Mouse (Mus musculus) intestine, embryonic 16.5 days (tissue): ENCODE results near the gene Zic5. TPM values are rescaled to one million over a fixed set of nuclear protein-coding genes. Genes with fewer than 3 reads are reported as not detected.
"Not testable (repeated sequence)": the region's sequence is repeated elsewhere in the genome, so short reads cannot be mapped to it uniquely, and the experiment has no call there.

Experiments
- ATAC-seq: fragments of 200-750 bp; cut with Nextera tagmentation; 2 replicates; pipeline ENCODE4 v1.8.0; 2017; ENCODE audit warnings: moderate TSS enrichment, moderate library complexity
- H3K27ac ChIP-seq: fragments of 300-500 bp; sonication (generic); 2 replicates; pipeline ENCODE4 v1.5.1; 2014; ENCODE audit warnings: mild to moderate bottlenecking, low read length
- H3K27me3 ChIP-seq: fragments of 300-500 bp; sonication (generic); replicated peaks from 2 replicates; pipeline ENCODE4 v1.6.1; 2014; ENCODE audit warnings: low read length, control low read depth, mixed read lengths; ENCODE audit not compliant: control insufficient read depth, insufficient read depth
- H3K36me3 ChIP-seq: fragments of 300-500 bp; sonication (generic); 2 replicates; pipeline ENCODE4 v1.6.1; 2014; ENCODE audit warnings: low read length, control low read depth; ENCODE audit not compliant: control insufficient read depth, insufficient read depth
- H3K4me1 ChIP-seq: fragments of 300-500 bp; sonication (generic); 2 replicates; pipeline ENCODE4 v1.6.1; 2014; ENCODE audit warnings: low read length, control low read depth, mixed read lengths; ENCODE audit not compliant: control insufficient read depth, insufficient read depth
- H3K4me2 ChIP-seq: fragments of 300-500 bp; sonication (generic); 2 replicates; pipeline ENCODE4 v1.6.1; 2014; ENCODE audit warnings: low read depth, low read length, control low read depth
- H3K4me3 ChIP-seq: fragments of 300-500 bp; sonication (generic); 2 replicates; pipeline ENCODE4 v1.5.1; 2014; ENCODE audit warnings: mild to moderate bottlenecking, low read length
- H3K9ac ChIP-seq: fragments of 300-500 bp; sonication (generic); 2 replicates; pipeline ENCODE4 v1.6.1; 2014; ENCODE audit warnings: low read depth, low read length
- H3K9me3 ChIP-seq: fragments of 300-500 bp; sonication (generic); 2 replicates; pipeline ENCODE4 v1.6.1; 2016; ENCODE audit warnings: low read length, control low read depth; ENCODE audit not compliant: control insufficient read depth
- WGBS: fragments of 180-500 bp; shearing (Covaris S2); extraction: QIAGEN DNeasy Blood & Tissue Kit; methylation state at CpG from one replicate; pipeline ENCODE4 v1.1.7; 2014; 5-methylcytosine and 5-hydroxymethylcytosine counted together
- polyA plus RNA-seq: library from polyadenylated mRNA; unstranded; fragments of >200 nt; fragmentation: Nextera tagmentation; extraction: Ambion mirVana; gene quantifications from 2 replicates; pipeline ENCODE4 v1.2.1, GENCODE M21; 2015

Gene Zic5
- polyA plus RNA-seq, 1 experiment from 2014 or later, result not detected

DNA sequence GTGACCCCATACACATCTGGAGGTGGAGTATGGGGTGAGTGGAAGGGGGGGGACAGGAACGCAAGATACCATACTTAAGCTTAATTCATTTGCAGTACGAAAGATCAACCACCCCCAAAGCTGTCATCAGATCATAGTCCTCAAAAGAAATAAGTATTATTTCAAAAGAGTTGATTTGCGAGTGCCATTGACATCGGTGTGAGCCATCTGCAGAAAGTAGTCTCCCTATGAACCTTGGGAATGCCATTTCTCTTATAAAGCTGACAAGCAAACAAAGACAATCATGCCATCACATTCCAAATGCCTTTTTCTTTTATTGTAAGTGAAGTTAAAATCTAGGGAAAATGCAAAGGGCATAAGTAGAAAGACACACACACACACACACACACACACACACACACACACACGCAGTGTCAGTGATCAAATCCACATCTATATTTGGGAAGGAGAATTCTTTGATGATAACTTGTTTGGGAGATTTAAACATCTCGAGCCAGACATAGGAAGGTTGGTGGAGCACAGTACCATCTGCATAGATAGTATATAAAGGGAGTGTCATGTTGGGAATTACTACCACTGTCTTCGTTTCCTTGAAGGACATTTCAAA, 1.4 kb upstream of the Zic5 start:
- Histone ChIP-seq H3K4me2 (no peak overlapping the region), H3K36me3 (no peaks in the 10 kb centered on the region), H3K9ac (no peak overlapping the region), H3K4me1 (peaks cover 17% of the 10 kb centered on the region), H3K27ac (no peak overlapping the region), H3K27me3 (peaks cover 86% of the 10 kb centered on the region), H3K9me3 (no peaks in the 10 kb centered on the region), H3K4me3 (no peak overlapping the region)
- no peak for ATAC-seq
- 58% methylated on average over 7 of the region's 7 CpGs for WGBS

DNA sequence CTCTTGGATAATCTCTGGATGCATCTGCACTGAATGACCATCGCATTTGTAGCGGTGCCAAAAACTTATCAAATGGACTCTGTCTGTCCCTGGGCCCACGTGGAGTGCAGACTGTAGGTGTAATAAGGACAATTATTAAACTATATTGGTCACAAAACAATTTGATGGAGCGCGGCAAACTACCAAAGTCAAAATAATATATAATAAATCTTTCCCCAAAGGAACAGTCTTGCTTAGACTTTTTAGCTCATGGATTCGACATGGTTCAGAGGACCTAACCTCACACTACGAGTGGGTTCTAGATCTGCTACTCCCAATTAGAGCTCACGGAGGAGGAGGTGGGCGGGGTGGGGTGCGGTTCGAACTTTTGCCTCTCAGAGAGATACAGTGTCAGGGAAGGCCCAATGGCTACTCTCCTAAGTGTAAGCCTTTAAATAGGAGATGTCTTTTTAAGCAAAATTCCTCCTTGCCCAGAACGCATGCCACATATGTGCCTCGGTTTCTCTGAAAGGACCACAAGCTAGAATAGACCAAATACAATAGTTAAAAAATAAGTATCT, 534 bp upstream of the Zic5 start:
- H3K4me1 ChIP-seq, result peaks cover 17% of the 10 kb centered on the region
- 22% methylated on average over 13 of the region's 13 CpGs for WGBS

DNA sequence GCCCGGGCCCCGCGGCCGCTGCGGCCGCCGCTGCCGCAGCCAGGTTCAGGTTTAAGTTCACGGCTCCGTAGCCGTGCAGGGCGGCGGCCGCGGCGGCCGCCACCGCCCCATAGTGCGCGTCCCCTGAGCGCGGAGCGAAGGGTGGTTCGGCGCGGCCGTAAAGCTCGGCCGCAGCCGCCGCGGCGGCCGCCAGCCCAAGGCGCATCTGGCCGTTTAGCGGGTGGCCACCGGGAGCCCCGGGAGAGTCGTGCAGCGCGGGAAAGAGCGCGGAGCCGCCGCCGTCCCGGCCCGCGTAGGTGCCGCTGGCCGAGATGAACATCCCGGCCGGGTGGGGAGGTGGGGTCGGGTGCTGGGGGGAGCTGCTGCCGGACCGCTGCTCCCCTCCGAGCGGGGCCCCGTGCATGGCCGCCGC, 1.1 kb downstream of the Zic5 start:
- H3K9ac ChIP-seq, result peak overlapping the region; percentile 19; the same call in 1 of the 2 replicates
- H3K4me1 ChIP-seq, result peaks cover 17% of the 10 kb centered on the region
- no peaks in the 10 kb centered on the region for H3K9me3 ChIP-seq
- no peaks in the 10 kb centered on the region for H3K36me3 ChIP-seq
- WGBS, result under 1% methylated on average over 46 of the region's 62 CpGs
- H3K4me3 ChIP-seq, result peak overlapping the region; percentile 55
- peak overlapping the region; percentile 94 for H3K4me2 ChIP-seq
- no peak overlapping the region for H3K27ac ChIP-seq
- ATAC-seq, result peak; percentile 55
- peaks cover 87% of the 10 kb centered on the region for H3K27me3 ChIP-seq

More for the DNA sequence above, 534 bp upstream of the Zic5 start:
- H3K4me2 ChIP-seq, result no peak overlapping the region
- H3K4me3 ChIP-seq, result no peak overlapping the region
- H3K27me3 ChIP-seq, result peaks cover 82% of the 10 kb centered on the region
- H3K9ac ChIP-seq, result no peak overlapping the region
- ATAC-seq, result no peak
- H3K36me3 ChIP-seq, result no peaks in the 10 kb centered on the region
- no peaks in the 10 kb centered on the region for H3K9me3 ChIP-seq
- H3K27ac ChIP-seq, result no peak overlapping the region

DNA sequence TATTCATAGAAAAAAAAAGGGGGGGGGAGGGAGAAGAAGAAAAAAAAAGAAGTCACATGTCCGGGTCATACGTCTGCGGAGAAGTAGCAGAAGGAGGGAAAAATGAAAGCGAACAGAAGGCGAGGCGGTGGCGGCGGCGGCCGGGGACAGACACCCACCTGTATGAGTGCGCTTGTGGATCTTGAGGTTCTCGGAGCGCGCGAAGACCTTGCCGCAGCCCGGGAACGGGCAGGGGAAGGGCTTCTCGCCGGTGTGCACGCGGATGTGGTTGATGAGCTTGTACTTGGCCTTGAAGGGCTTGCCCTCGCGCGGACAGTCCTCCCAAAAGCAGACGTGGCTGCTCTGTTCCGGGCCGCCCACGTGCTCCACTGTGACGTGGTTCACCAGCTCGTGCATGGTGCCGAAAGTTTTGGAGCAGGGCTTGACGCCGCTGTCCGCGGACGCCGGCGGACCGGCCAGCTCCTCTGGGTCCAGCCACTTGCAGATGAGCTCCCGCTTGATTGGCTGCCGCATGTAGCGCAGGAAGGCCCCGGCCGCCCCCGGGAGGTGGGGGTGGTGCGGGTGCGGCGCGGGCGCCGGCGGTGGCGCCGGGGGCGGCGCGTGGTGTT, 1.6 kb downstream of the Zic5 start:
- ATAC-seq, result peak; percentile 69
- H3K4me1 ChIP-seq, result peaks cover 17% of the 10 kb centered on the region
- H3K4me2 ChIP-seq, result peak overlapping the region; percentile 94
- H3K9me3 ChIP-seq, H3K27ac ChIP-seq, H3K36me3 ChIP-seq: not testable (repeated sequence)
- peaks cover 82% of the 10 kb centered on the region for H3K27me3 ChIP-seq
- H3K4me3 ChIP-seq, result peak overlapping the region; percentile 55
- 0 out of 2 replicates have a peak overlapping the region, but pooled peaks have one; percentile 19 for H3K9ac ChIP-seq
- WGBS, result under 1% methylated on average over 58 of the region's 58 CpGs

DNA sequence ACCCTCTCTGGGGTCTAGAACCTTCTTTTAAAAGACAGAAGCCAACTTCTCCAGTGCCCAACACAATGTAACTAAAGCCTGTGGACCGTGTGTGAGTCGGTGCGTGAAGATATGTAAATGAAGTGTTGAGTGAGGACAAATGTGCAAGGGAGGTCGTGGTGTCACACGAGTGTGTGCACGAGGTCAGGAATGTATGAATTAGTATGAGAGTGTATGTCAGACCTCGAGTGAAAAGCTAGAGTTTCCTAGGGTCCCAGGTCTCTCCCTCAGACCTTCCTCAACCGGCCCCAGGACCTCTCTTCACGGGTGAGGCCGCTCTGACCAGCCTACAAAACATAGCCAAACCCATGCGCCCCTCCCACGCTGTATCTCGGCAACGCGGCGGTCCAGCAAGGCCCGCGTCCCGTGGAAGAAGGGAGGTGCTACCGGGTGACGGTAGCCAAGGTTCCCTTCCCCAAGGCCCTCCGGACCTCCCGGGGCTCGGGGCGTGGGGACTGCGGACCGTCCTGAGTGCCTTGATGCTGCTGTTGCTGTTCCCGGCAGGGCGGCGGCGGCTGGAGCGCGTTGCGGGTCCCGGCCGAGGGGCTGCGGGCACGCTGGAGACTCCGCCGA, 2.3 kb downstream of the Zic5 start:
- Histone ChIP-seq H3K9me3 (no peaks in the 10 kb centered on the region), H3K27ac (no peak overlapping the region), H3K36me3 (no peaks in the 10 kb centered on the region), H3K4me1 (peaks cover 17% of the 10 kb centered on the region), H3K4me3 (peak overlapping the region; percentile 55), H3K9ac (no peak overlapping the region), H3K4me2 (peak overlapping the region; percentile 94), H3K27me3 (peaks cover 75% of the 10 kb centered on the region)
- WGBS, result 2% methylated on average over 40 of the region's 40 CpGs
- no peak for ATAC-seq

DNA sequence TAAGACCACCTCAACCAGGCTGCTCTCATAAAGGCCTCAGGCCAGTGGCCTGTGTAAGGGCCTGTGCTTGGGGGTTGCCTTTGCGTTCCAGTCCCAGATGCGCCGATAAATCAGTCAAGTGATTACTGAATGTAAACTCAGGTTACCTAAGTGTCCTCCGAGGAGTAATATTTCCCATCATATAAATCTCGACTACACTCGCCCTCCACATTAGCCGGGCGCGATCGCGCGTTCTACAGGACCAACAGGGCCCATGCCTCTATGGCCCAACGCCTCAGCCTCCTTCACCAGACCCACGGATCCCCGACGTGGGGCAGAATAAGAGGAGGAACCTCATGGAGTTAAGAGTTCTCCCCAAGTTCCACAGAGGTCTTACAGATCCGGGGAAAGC, 2.8 kb downstream of the Zic5 start:
- Histone ChIP-seq H3K9me3 (no peaks in the 10 kb centered on the region), H3K27me3 (peaks cover 70% of the 10 kb centered on the region), H3K4me1 (peaks cover 17% of the 10 kb centered on the region), H3K36me3 (no peaks in the 10 kb centered on the region), H3K9ac (no peak overlapping the region), H3K27ac (no peak overlapping the region), H3K4me3 (no peak overlapping the region), H3K4me2 (no peak overlapping the region)
- no peak for ATAC-seq
- 16% methylated on average over 17 of the region's 17 CpGs for whole genome bisulfite sequencing

DNA sequence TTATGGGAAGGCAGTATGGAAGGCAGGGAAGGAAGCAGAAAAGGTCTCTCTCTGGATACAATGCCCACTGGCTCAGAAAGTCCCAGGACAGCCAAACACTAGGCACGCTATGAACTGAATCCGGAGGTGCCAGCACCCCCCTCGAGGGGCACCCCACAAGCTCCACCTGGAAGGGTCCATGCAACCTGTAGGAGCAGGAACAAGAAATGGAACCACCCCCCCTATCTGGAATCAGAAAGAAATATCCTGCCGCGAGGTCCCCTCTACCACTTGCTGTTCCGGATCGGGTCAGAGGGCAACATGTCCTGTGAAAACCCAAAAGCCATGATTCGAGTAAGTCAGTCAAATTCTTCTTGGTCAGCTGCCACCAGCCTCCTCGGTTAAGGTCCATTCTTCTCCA, 3.5 kb downstream of the Zic5 start:
- WGBS, result 28% methylated on average over 9 of the region's 9 CpGs
- no peak overlapping the region for H3K9ac ChIP-seq
- H3K9me3 ChIP-seq, result no peaks in the 10 kb centered on the region
- H3K4me2 ChIP-seq, result no peak overlapping the region
- H3K27ac ChIP-seq, result no peak overlapping the region
- H3K4me1 ChIP-seq, result peaks cover 17% of the 10 kb centered on the region
- H3K36me3 ChIP-seq, result no peaks in the 10 kb centered on the region
- H3K4me3 ChIP-seq, result no peak overlapping the region
- no peak for ATAC-seq
- H3K27me3 ChIP-seq, result peaks cover 66% of the 10 kb centered on the region

DNA sequence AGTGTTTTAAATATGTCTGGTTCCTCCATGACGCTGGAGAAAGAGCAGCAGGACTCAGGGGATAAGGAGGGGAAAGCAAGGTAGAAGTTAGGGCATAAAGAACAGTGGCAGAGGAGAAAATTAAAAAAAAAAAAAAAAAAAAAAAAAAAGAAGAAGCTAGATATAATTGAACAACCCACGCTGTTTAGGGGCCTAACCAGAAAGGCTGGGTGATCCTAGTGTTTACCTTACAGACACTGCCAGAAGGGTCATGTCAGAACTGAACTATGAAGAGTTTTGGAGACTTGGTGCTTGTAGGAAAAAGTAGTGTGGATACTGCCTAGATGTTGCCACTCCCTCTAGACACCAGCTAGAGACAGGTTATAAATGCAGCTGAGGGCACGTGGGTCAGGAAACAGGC, 4.0 kb downstream of the Zic5 start:
- H3K9ac ChIP-seq, result no peak overlapping the region
- H3K4me2 ChIP-seq, result no peak overlapping the region
- no peaks in the 10 kb centered on the region for H3K9me3 ChIP-seq
- ATAC-seq, result no peak
- H3K27ac ChIP-seq, result no peak overlapping the region
- H3K36me3 ChIP-seq, result no peaks in the 10 kb centered on the region
- 33% methylated on average over 3 of the region's 3 CpGs for whole genome bisulfite sequencing
- no peak overlapping the region for H3K4me3 ChIP-seq
- peaks cover 17% of the 10 kb centered on the region for H3K4me1 ChIP-seq
- H3K27me3 ChIP-seq, result peaks cover 61% of the 10 kb centered on the region

DNA sequence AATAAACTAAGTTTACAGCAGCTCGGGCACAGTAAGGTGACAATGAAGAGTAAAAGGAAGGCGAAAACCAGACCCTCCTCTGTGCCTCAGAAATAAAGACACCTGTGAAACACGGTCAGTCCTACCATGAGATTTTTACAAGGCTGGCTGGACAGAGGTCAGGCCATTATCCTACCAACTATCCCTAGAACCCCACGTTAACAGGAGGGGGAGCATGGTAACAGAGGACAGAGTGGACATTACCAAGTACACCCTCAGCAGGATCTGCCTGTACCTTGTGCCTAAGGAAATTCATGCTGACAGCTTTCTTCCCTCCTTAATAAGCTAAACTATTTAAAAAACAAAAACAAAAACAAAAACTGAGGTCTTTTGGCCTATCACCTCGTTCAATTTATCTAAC, 5.3 kb downstream of the Zic5 start:
- Histone ChIP-seq H3K4me2 (no peak overlapping the region), H3K4me3 (no peak overlapping the region), H3K27ac (no peak overlapping the region), H3K4me1 (peaks cover 17% of the 10 kb centered on the region), H3K9me3 (no peaks in the 10 kb centered on the region), H3K27me3 (peaks cover 53% of the 10 kb centered on the region), H3K9ac (no peak overlapping the region), H3K36me3 (no peaks in the 10 kb centered on the region)
- 49% methylated on average over 5 of the region's 5 CpGs for WGBS
- no peak for ATAC-seq
